Mouse (Mus musculus) T-helper 17 cell (primary cell): ENCODE results near the gene Ctsk.
"Not testable (repeated sequence)": the region's sequence is repeated elsewhere in the genome, so short reads cannot be mapped to it uniquely, and the experiment has no call there.

Experiments used
- in situ Hi-C, 2 experiments: fragments of 300-600 bp; cut with MboI, MseI; formaldehyde crosslinking; loops; 1 replicate in 1 of 2; 2 replicates in 1 of 2; pipeline ENCODE4 v1.15.1; 2025; ENCODE audit warnings: high pct_unique_total_duplicates in 2 of 2

The Ctsk gene

DNA sequence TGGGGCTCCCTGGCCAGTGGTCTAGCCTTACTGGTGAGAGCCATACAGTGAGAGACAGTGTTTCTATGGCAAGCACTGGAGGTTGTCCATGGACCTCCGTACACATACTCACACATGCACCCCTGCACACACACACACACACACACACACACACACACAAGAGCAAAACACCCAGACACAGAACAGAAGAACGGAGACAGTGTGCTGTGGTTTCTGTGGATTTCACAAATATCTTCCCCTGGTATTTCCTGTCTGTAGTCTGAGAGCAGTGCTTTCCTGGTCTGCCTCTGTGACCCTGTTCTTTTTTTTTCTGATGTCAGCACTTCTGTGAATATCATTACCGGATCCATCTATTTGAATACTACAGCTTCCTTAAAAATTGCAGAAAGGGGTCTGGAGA is 24.6 kb downstream of the Ctsk start:
- in situ Hi-C loops, result no loop called here

DNA sequence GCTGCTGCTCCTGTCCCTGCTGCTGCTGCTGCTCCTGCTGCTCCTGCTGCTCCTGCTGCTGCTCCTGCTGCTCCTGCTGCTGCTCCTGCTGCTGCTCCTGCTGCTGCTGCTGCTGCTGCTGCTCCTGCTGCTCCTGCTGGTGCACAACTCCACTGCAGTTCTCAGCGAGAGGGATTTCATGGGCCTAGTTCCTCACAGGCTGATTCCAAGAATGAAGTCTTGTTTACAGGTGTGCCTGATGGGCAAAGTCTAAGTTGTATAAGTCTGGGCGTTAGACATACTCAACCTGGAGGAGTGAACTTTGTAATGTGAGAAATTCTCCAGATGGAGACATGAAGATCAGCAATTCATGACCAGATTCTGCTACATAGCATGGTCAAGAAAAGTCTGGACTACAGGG is 25.6 kb downstream of the Ctsk start:
- in situ Hi-C loops, result no loop called here

DNA sequence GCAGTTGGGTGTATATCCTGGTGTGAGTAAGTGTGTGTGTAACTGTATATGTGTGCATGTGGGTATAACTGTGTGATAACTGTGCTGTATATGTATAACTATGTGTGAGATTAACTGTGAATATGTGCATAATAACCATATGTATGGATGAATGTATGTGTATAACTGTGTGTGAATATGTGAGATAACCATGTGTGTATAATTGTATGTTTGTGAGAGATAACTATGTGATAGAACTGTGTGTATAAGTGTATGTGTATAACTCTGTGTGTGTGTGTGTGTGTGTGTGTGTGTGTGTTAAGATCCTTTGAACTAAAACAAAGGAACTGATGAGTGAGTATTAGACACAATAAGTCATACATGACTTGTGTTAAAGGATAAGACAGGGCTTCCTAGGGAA is 27.1 kb downstream of the Ctsk start:
- in situ Hi-C loops, result no loop called here

- in situ Hi-C loops, result no loop called here
Observed at GRCm38 (mm10) chr3:95526622-95527211, 27.7 kb downstream of the Ctsk start, which contains the start of gene Ctss. TSS of gene Ctss (plus strand) at chr3:95526786.

GRCm38 (mm10) chr3:95529814-95530213 is 30.8 kb downstream of the Ctsk start:
- in situ Hi-C loops, result no loop called here

- in situ Hi-C loops, result no loop called here
Observed at GRCm38 (mm10) chr3:95531025-95531424, 32.0 kb downstream of the Ctsk start.

DNA sequence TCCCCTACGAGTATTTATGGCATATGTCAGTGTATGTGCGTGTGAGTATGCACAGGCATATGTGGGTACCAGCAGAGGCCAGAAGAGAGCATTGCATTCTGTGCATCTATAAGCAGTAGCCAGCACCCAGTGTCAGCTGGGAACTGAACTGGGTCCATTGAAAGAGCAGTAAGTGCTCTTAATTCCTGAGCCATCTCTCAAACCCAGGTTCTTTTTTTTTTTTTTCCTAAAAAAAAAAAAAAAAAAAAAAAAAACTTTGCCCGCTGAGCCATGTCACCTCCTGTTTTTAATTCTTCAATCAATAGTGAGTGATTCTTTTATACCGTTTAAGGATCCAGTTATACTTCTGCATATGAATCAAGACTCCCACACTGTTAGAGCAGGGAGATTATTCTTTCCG is 34.3 kb downstream of the Ctsk start:
- in situ Hi-C loops, result no loop called here

- in situ Hi-C loops, result no loop called here
Observed at GRCm38 (mm10) chr3:95534927-95535326, 35.9 kb downstream of the Ctsk start.

DNA sequence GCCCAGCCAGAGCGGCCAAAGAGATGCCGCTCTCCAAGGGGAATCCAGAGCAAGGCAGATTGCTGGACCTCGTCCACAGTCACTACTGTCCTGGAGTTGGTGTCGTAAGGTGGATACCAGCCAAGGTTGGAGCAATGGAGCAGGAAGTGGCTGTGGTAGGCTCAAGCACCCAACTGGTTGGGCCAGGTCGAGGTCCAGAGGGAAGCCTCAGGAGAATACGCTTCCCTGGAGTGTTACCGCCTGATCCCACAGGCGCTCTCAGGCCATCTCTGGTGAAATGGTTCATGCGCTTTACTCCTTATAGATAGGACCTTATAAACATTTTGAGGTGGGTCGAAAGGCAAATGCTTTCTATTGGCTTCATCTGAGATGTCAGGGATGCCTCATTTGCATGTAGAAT is 39.9 kb downstream of the Ctsk start:
- in situ Hi-C loops, result no loop called here

- in situ Hi-C loops, result no loop called here
Observed at GRCm38 (mm10) chr3:95539837-95540236, 40.8 kb downstream of the Ctsk start.

DNA sequence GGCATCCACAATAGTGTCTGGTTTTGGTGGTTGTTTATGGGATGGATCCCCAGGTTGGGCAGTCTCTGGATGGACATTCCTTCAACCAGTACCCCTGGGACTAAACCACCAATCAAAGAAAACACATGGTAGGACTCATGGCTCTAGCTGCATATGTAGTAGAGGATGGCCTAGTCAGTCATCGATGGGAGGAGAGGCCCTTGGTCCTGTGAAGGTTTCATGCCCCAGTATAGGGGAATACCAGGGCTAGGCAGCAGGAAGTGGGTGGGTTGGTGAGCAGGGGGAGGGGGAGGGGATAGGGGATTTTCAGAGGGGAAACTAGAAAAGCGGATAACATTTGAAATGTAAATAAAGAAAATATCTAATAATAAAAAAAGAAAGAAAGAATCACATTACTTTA is 42.1 kb downstream of the Ctsk start:
- in situ Hi-C loops, result not testable (repeated sequence)

DNA sequence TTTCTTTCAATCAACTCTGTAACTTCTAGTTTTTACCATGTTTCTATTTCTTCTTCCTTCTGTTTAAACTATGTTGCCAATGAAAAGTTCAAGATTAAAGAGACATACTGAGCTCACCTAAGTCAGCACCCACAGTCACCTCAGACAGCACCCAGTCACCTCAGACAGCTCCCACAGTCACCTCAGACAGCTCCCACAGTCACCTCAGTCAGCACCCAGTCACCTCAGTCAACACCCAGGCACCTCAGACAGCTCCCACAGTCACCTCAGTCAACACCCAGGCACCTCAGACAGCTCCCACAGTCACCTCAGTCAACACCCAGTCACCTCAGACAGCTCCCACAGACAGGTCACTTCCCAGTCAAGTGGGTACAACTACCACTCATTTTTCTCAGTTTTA is 43.1 kb downstream of the Ctsk start:
- in situ Hi-C loops, result no loop called here

DNA sequence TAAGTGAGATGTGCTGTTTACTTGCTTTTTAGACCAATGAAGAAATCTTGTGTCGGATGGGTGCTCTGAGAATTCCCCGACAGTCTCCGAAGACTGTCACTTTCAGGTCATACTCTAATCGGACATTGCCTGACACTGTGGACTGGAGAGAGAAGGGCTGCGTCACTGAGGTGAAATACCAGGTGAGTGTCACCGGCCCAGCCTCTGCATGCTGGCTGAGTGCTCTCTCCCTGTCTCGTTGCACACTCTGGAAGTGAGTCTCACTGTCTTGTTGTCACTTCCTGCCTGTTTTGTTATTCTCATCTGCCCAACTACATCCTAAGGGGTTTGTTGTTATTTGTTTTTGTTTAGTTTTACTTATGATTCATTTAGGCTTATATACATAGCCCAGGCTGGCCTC is 43.9 kb downstream of the Ctsk start:
- in situ Hi-C loops, result no loop called here

- in situ Hi-C loops, result no loop called here
Observed at GRCm38 (mm10) chr3:95550176-95550575, 51.1 kb downstream of the Ctsk start.

GRCm38 (mm10) chr3:95553986-95554385 is 54.9 kb downstream of the Ctsk start:
- in situ Hi-C loops, result no loop called here
